ENCODE assay signal across 16 mouse cellular contexts in the genomic region with DNA sequence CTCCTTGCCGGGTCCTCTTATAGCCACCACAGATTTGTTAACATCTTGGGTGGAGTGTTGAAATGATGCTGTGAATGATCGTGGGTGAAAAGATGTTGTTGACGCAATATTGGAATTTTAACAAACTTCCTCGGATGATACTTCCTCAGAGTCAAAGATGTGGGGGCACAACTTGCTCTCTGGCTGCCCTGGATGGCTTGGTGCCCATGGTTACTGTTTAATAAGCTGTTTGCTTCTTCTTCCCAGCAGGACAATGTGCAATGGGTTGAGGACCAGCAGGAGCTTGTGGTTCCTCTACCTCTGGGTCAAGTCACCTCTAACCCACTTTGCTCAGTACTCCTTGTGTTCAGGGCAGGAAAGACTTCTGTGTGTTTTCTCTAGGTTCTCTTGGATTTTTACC. TPM values are rescaled to one million over a fixed set of nuclear protein-coding genes. Genes with fewer than 3 reads are reported as not detected.
DNase-seq lines count a peak whose midpoint lies in the region; ATAC-seq lines count a peak whose summit lies in the region.
"Had no signal": no experiment of that assay in that cellular context is flagged by ENCODE, and none has a peak within 500 bp of the region (broad histone marks: within the 10 kb centered on the region; RNA-seq: fewer than 3 reads in every experiment).

No protein-coding gene starts in this region.

- no peak for DNase-seq in heart, postnatal 36 days
- DNase-seq in lung, postnatal 10 days, result no peak
- no peak for DNase-seq in spleen, postnatal 36 days (ENCODE audit: low spot score in 2 of 2)
- DNase-seq: adrenal gland, adult 8-10 months; cerebellum, adult 9-11 months; liver; midbrain, embryonic 14.5 days had no signal

- H3K9ac ChIP-seq in heart, embryonic 12.5 days, result no peak overlapping the region
- no peak overlapping the region for H3K9ac ChIP-seq in lung, embryonic 16.5 days (ENCODE audit: low read length)
- no peak overlapping the region for H3K9ac ChIP-seq in kidney, embryonic 15.5 days
- no peak overlapping the region for H3K9ac ChIP-seq in forebrain, embryonic 15.5 days (replicated peaks)
- no peak overlapping the region for H3K9ac ChIP-seq in hindbrain, embryonic 16.5 days (ENCODE audit: low read depth, low read length)
- H3K9ac ChIP-seq: hindbrain, embryonic 15.5 days had no signal

- ATAC-seq in heart, embryonic 12.5 days (ENCODE audit: insufficient number of reproducible peaks, low FRiP score), result no peak
- no peak for ATAC-seq in lung, embryonic 16.5 days (ENCODE audit: low read depth)
- ATAC-seq in kidney, embryonic 15.5 days (replicated peaks; ENCODE audit: low FRiP score), result no peak
- ATAC-seq in forebrain, embryonic 15.5 days (replicated peaks), result no peak
- ATAC-seq in hindbrain, embryonic 16.5 days, result no peak

- H3K4me3 ChIP-seq in heart, embryonic 12.5 days, result no peak overlapping the region
- no peak overlapping the region for H3K4me3 ChIP-seq in lung, embryonic 16.5 days (ENCODE audit: low read length)
- no peak overlapping the region for H3K4me3 ChIP-seq in kidney, embryonic 15.5 days (replicated peaks)
- no peak overlapping the region for H3K4me3 ChIP-seq in forebrain, embryonic 15.5 days
- no peak overlapping the region for H3K4me3 ChIP-seq in hindbrain, embryonic 16.5 days (ENCODE audit: low read length)
- H3K4me3 ChIP-seq: forebrain, embryonic 10.5 days; hindbrain, embryonic 15.5 days; layer of hippocampus, adult 2 months; left cerebral cortex, adult 2 months had no signal

- H3K27ac ChIP-seq in heart, embryonic 12.5 days (ENCODE audit: poor library complexity, severe bottlenecking), result peak overlapping the region; percentile 13; the same call in 1 of the 2 replicates
- peak overlapping the region; percentile 81 for H3K27ac ChIP-seq in lung, embryonic 16.5 days (ENCODE audit: low read length)
- 0 out of 2 replicates have a peak overlapping the region, but pooled peaks have one; percentile 48 for H3K27ac ChIP-seq in kidney, embryonic 15.5 days
- no peak overlapping the region for H3K27ac ChIP-seq in forebrain, embryonic 15.5 days (replicated peaks)
- H3K27ac ChIP-seq in hindbrain, embryonic 16.5 days (ENCODE audit: low read depth, low read length), result no peak overlapping the region
- H3K27ac ChIP-seq: forebrain, embryonic 10.5 days; hindbrain, embryonic 15.5 days; layer of hippocampus, adult 2 months; left cerebral cortex, adult 2 months had no signal

- H3K36me3 ChIP-seq in heart, embryonic 12.5 days, result no peaks in the 10 kb centered on the region
- H3K36me3 ChIP-seq in lung, embryonic 16.5 days (ENCODE audit: control insufficient read depth, insufficient read depth, low read length), result no peaks in the 10 kb centered on the region
- no peaks in the 10 kb centered on the region for H3K36me3 ChIP-seq in kidney, embryonic 15.5 days
- no peaks in the 10 kb centered on the region for H3K36me3 ChIP-seq in forebrain, embryonic 15.5 days
- H3K36me3 ChIP-seq in hindbrain, embryonic 16.5 days (ENCODE audit: control insufficient read depth, insufficient read depth, low read length), result no peaks in the 10 kb centered on the region
- H3K36me3 ChIP-seq: forebrain, embryonic 10.5 days; hindbrain, embryonic 15.5 days had no signal

- intact Hi-C loops in heart, postnatal 36 days (cut with DNase I), result no loop called here

- H3K4me1 ChIP-seq in heart, embryonic 12.5 days (replicated peaks), result peaks cover 42% of the 10 kb centered on the region
- peaks cover 16% of the 10 kb centered on the region for H3K4me1 ChIP-seq in lung, embryonic 16.5 days (replicated peaks; ENCODE audit: control insufficient read depth, insufficient read depth, low read length)
- H3K4me1 ChIP-seq in kidney, embryonic 15.5 days, result peaks cover 23% of the 10 kb centered on the region
- 0 out of 2 replicates have a peak, but pooled peaks cover 4% of the 10 kb centered on the region for H3K4me1 ChIP-seq in forebrain, embryonic 15.5 days
- no peaks in the 10 kb centered on the region for H3K4me1 ChIP-seq in hindbrain, embryonic 16.5 days (ENCODE audit: control insufficient read depth, insufficient read depth, low read depth, low read length)
- H3K4me1 ChIP-seq: forebrain, embryonic 10.5 days; hindbrain, embryonic 15.5 days had no signal

- whole genome bisulfite sequencing in heart, embryonic 12.5 days, result 77% methylated on average over 4 of the region's 4 CpGs
- WGBS in lung, embryonic 16.5 days, result 47% methylated on average over 4 of the region's 4 CpGs
- 81% methylated on average over 4 of the region's 4 CpGs for WGBS in kidney, embryonic 15.5 days
- 80% methylated on average over 4 of the region's 4 CpGs for WGBS in forebrain, embryonic 15.5 days
- WGBS in hindbrain, embryonic 16.5 days, result 92% methylated on average over 4 of the region's 4 CpGs

- H3K27me3 ChIP-seq in heart, embryonic 12.5 days (replicated peaks), result no peaks in the 10 kb centered on the region
- no peaks in the 10 kb centered on the region for H3K27me3 ChIP-seq in lung, embryonic 16.5 days (ENCODE audit: control insufficient read depth, insufficient read depth, low read depth, low read length)
- no peaks in the 10 kb centered on the region for H3K27me3 ChIP-seq in kidney, embryonic 15.5 days
- no peaks in the 10 kb centered on the region for H3K27me3 ChIP-seq in forebrain, embryonic 15.5 days
- no peaks in the 10 kb centered on the region for H3K27me3 ChIP-seq in hindbrain, embryonic 16.5 days (replicated peaks; ENCODE audit: control insufficient read depth, insufficient read depth, low read length)
- H3K27me3 ChIP-seq: hindbrain, embryonic 15.5 days had no signal

- H3K9me3 ChIP-seq in heart, embryonic 12.5 days (replicated peaks), result no peaks in the 10 kb centered on the region
- H3K9me3 ChIP-seq in lung, embryonic 16.5 days (ENCODE audit: control insufficient read depth, low read length), result no peaks in the 10 kb centered on the region
- H3K9me3 ChIP-seq in kidney, embryonic 15.5 days (replicated peaks), result no peaks in the 10 kb centered on the region
- no peaks in the 10 kb centered on the region for H3K9me3 ChIP-seq in forebrain, embryonic 15.5 days
- no peaks in the 10 kb centered on the region for H3K9me3 ChIP-seq in hindbrain, embryonic 16.5 days (ENCODE audit: control insufficient read depth, low read length)
- H3K9me3 ChIP-seq: forebrain, embryonic 10.5 days; hindbrain, embryonic 15.5 days had no signal

- H3K4me2 ChIP-seq in heart, embryonic 12.5 days, result no peak overlapping the region
- H3K4me2 ChIP-seq in lung, embryonic 16.5 days (ENCODE audit: low read depth, low read length), result no peak overlapping the region
- H3K4me2 ChIP-seq in kidney, embryonic 15.5 days, result no peak overlapping the region
- H3K4me2 ChIP-seq in forebrain, embryonic 15.5 days (replicated peaks), result no peak overlapping the region
- no peak overlapping the region for H3K4me2 ChIP-seq in hindbrain, embryonic 16.5 days (ENCODE audit: low read length)
- H3K4me2 ChIP-seq: hindbrain, embryonic 15.5 days had no signal

RNA-seq across cellular contexts. Expression of a gene that starts 15.2 kb away (rescaled TPM):
- 0.53 and 1.1 TPM in 2 replicates for polyA plus RNA-seq in heart, embryonic 12.5 days (2016; fragmentation: Nextera tagmentation; extraction: Ambion mirVana)
- 1 to 10 TPM; 1.6 to 2.1 TPM for total RNA-seq in heart, postnatal 36 days (2021)
- 4.0 and 4.3 TPM in 2 replicates for polyA plus RNA-seq in lung, embryonic 16.5 days (2015; fragmentation: Nextera tagmentation; extraction: Ambion mirVana)
- 2.4 and 2.7 TPM in 2 replicates for polyA plus RNA-seq in kidney, embryonic 15.5 days (2015; fragmentation: Nextera tagmentation; extraction: Ambion mirVana)
- polyA plus RNA-seq in forebrain, embryonic 15.5 days (2015; fragmentation: Nextera tagmentation; extraction: Ambion mirVana), result 0.14 and 0.15 TPM in 2 replicates
- polyA plus RNA-seq in hindbrain, embryonic 16.5 days (2015; fragmentation: Nextera tagmentation; extraction: Ambion mirVana), result 0.11 and 0.16 TPM in 2 replicates
- total RNA-seq: left cerebral cortex, adult 2 months had no signal
- polyA plus RNA-seq: midbrain, embryonic 14.5 days had no signal

Comparison
In these comparisons a context has a peak if more than half of its experiments do, and no peak if none do; other contexts are left out.
1. H3K27ac ChIP-seq: peak in heart, embryonic 12.5 days (single experiment), lung, embryonic 16.5 days (single experiment) and kidney, embryonic 15.5 days (single experiment); none in forebrain, embryonic 15.5 days (single experiment) and hindbrain, embryonic 16.5 days (single experiment).